Mouse (Mus musculus) adrenal gland, adult 8-10 months (tissue): ENCODE results near the gene Chn2. TPM values are rescaled to one million over a fixed set of nuclear protein-coding genes. Genes with fewer than 3 reads are reported as not detected.
"Not testable (repeated sequence)": the region's sequence is repeated elsewhere in the genome, so short reads cannot be mapped to it uniquely, and the experiment has no call there.

Experiments used
- DNase-seq: peaks from one replicate; pipeline ENCODE4 v3.0.0; 2022
- total RNA-seq, 4 experiments: library from RNA; stranded (reverse); gene quantifications; 2 replicates each; pipeline ENCODE4 v1.2.4; 2022

The Chn2 gene
- total RNA-seq, 4 experiments from 2014 or later: 7.1 to 24.4 (median 16.6) TPM

DNA sequence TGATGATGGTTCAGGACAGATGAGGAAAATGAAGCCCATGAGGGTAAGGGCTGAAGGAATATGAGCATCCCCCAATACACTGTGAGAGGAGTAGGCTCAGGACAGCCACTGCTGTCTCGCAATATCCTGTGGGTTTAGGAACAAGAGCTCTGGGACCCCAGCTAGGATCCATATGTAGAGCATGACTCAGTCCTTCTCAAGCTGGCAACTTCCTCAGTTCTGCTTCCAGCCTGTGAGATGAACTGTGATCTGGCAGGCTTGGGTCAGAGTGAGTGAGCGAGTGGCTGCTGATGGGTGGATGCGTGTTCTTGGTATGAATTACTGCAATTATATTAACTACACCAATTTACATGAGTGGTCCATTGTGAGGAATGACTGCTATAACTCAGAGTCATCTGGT, 121.3 kb downstream of the Chn2 start:
- no peak for DNase-seq

DNA sequence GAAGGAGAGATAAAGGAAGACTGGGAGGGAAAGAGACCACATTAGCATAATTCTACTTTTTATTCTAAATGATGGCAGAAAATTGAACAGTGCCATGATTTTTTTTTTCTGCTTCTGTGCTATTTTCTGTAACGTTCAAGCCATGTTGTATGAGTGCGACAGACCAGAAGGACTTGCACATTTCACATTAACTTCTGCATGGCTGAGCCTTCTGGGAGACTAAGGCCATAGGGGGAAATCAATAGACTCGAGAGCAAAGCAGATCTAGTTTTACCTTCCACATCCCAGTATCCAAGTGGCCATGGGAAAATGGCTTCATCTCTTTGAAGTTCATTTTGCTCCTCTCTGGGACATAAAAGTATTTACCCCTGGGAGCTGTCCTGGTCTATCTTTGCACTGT, 121.9 kb downstream of the Chn2 start:
- DNase-seq: no peak

DNA sequence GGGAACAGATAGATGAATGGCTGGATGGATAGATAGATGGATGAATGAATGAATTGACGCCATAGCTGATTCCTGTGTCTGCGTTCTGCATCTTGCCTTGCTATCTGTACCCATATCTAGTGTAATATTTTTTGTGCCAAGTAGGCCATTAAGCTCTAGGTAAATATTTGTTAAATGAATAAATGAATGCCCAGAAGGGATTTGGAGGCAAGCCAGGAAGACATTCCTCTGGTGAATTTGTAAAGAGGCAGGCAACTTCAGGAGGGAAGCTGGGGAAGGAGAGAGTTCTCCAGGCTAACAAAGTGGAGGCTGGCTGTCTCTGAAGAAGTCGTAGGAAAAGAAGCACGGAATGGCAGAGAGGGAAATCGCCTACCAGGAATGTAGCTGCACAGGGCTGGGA, 123.0 kb downstream of the Chn2 start:
- no peak for DNase-seq

DNA sequence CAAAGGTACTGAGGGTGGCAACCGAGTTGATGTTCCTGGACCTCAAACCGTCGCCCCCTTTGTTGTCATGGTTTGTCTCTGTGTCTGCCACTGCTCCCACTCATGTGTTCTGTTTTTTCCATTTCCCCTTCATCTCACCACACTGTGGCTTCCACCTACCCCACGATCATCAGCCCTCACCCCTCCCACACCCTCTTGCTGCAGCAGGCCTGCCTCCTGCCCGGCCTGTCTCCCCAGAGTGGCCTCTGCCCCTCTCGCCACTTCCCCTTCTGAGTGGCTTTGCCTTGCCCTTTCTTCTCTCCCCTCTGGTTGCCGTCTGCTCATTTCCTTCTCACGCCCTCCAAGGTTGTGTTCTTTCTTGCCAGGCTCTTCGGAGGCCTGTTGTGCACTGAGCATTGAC, 123.4 kb downstream of the Chn2 start:
- peak; percentile 16 for DNase-seq

DNA sequence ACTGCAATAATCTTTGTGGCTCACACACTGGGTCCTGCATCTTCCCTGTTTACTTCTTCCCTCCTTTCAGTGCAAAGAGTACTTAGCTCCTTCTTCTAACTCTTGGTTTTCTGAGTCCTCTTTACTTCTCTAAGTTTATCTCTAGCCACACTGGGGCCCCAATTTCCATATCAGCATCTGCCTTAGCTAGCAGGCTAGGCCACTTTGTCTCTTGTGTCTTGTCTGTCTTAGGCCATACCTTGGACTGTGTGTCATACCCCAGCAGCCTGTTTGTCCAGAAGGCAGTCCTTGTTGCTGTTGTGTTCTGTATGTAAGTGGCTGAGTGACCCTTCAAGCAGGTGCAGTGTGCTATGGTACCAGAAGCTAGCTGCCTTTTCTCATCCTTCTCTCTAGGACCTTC, 124.3 kb downstream of the Chn2 start:
- no peak for DNase-seq

DNA sequence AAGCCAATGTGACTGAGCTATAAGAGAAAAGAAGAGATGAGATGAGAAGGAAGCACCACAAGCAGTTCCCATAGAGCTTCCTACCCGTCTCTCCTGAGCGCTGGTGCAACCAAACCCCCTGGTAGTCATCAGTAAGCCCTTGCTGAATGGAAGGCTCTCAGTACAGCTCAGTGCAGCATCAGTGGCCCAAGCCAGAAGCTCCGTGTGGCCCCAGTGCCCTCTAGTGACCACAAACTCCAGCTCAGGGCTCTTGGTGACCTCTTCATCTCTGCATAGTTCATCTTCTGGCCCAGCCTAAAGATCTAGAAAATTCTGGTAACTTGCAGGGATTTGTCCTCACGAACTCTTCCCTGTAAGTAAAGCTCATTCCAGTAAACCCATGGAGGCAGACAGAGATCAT, 125.4 kb downstream of the Chn2 start:
- peak; percentile 13 for DNase-seq

DNA sequence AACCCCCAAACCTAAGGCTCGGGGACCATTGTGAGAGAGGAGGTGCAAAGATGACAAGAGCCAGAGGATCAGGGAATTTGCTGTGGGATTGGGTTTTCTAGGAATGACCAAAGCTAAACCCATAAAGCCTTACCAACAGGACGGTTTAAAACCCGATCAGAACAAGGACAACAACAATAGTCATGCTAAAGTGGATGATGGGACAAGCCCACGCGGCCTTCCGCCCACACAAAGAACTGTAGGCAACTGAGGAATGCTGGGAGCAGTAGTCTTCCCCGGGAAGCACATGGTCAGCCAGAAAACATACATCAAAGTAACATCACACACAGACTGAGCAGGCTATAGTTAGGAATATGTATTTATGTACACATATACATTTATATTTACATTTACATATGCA, 125.9 kb downstream of the Chn2 start:
- no peak for DNase-seq

DNA sequence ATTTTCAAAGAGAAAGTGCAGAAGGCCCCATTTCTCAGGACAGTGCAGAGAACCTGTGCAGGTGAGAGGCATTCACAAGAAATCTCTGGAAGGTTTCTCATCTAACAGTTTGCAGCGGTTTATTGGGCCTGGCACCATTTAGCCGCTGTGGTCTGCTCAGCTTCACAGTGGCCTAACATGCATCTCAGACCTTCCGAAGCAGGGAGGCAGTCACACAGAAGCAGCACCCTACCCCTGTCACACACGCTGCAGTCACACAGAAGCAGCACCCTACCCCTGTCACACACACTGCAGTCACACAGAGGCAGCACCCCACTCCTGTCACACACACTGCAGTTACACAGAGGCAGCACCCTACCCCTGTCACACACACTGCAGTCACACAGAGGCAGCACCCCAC, 126.5 kb downstream of the Chn2 start:
- no peak for DNase-seq

DNA sequence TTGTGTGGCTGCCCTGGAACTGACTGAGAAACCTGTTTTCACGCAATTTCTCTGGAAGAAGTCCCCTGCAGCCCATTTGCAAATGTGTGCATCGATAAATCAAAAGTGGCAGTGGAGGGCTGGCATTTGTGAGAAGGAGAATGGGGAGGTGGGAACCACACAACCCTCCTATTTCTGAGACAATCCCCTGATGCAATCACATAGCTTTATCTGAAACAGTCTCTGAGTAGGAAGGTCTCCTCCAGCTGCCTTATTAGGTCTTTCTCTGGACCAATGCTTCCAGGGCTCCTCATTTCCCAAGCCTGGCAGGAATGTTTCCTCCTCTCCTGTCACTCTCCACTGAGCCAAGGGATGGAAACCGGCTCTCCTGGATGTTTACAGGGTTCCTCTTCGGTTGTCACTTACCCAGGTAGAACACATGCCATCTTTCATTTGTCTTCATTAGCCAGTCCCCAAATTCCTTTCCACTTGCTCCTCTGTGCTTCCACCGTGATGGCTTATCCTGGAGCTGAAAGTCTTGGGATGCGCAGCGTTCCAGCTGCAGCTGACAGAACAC, 127.7 kb downstream of the Chn2 start:
- no peak for DNase-seq

DNA sequence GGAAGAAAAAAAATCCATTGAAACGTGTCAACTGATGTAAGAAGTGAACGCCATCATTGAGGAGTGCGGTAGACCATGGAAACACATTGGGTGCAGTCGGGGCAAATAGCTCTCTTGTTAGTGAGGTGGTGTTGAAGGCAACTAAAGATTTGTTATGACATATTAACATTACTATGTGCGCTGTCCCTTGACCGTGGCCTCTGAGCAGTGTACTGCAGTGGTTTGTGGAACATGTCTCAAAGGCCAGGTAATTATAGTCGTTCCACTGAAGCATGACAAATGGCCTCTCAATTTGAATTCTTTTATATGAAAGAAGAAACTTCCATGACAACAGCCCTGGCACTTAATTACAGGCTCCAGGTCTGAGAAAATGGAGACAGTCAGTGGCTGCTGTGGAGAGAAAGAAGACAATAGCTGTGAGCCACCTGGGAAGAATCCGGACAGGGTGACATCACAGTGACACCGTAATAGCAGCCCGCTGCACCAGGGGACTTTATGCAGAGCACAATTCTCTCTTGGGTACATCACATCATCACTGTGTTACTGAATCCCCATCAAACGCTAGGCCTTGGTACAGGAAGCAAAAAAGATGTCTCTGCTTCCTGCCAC, 131.0 kb downstream of the Chn2 start:
- no peak for DNase-seq

DNA sequence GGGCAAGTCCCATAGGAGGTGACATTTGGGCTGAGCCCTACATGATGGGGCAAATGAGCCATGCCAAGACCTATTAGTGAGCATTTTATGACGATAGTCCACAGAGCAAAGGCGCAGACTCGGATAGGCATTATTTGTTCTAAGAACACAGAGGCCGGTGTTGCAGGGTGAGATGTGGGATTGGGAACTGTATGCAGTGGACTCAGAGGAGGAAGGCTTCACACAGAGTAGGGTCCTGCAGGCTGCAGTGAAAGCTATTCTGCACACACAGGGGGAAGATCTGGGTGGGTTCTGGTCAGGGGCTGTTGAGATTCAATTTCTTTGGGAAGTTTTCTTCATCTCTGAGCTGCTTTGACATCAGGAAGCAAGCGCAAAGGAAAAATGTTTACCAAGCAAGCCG, 132.0 kb downstream of the Chn2 start:
- DNase-seq: no peak

DNA sequence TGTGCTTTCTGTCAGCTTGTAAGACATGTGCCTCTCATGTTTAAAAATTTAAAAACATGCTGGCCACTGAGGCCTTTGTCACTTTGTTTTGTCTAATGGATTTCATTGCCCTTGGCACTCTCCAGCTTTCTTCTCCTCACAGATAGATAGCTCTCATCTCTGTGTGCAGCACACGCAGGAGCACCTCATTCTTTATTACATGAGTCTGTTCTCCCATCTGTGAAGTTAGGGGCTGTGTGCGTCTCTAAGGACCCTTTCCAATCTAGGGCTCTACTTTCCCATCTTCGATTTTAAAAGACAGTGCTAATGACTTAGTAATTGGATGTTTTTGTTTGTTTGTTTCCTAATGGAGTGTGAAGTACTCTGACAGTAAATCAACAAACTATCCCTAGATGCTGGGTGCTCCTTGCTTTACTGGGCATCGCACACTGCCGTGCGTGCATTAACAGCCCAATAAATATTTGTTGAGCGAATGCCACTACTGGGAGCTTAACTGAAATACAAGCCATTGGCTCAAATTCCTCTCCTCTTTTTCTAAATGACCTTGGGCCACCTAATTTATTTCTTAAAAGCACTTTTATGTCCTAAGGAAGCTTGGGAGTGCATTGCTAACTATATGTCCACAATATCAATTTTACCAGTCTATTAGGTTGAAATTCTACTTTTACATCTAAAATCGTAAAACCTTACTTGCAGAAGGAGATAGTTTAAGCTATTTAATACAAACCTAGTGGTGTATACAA, 136.3 kb downstream of the Chn2 start:
- no peak for DNase-seq

DNA sequence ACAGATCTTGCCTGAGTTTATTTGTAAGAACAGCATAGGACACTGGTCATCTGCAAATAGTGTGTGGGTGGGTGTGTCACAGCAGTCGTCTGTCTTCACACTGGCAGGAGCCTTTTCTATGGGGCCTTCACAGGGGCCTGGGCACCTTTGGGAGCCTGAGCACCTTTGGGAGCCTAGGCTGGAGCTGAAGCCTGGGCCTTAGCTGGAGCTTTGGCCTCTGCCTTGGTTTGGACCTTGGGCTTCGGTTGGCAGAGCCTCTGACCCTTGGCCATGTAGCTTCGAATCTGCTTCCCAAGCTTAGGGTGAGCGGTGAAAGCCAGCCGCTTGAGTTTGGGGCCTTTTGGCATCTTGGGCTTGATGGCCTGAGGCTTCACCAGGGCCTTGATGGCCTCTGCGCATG, 137.7 kb downstream of the Chn2 start:
- DNase-seq: not testable (repeated sequence)

DNA sequence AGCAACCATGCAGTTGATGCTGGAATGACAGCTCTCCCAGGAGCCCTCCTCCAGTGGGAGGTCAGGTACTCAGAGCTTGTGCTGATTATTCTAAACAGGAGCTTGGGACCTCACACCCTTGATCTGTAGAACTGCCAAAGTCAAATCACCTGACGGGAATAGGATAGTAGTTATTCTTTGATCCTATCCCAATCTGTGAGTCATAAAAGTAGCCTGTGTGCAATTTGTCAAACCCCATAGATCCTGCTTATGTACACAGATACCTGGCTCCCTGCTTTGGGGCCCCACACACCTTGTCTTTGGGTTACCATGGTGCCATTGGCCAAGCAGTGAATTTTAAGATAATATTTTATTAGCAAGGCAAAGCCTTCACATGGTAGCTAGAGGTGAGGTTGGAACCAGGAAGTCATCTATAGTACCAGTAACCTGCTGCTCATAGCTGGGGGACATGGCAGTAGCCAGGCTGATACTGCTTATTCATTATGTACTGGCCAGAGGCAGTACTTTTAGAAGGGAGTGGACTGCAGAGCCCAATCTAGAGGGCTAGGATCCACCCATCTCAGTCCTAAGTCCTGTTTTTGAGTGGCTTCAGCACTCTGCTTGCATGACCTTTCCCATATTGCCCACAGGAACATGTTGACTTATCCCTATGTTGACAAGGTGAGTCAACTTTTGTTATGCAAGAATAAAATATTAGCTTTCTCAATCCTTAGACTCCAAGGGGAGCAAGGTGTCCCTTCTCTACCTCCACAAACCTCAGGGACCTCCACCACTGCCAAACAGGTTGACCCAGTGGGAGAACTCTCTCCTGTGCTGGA, 139.9 kb downstream of the Chn2 start:
- no peak for DNase-seq

DNA sequence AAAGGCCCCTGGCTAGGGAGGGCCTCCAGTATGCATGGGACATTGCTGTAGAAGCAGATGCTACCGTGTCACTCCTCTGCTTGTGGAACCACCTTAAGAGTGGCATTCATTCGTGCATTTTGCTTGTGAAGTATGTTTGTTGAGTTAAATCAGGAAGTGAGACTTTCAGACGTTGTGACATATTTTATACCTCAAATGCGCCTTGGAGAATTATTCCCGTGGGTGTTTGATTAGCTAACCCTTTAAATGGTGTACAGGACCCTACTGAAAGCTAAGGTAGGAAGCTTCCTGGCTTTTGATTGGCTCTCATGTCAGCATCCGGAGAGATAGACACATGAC, 140.5 kb downstream of the Chn2 start:
- no peak for DNase-seq

DNA sequence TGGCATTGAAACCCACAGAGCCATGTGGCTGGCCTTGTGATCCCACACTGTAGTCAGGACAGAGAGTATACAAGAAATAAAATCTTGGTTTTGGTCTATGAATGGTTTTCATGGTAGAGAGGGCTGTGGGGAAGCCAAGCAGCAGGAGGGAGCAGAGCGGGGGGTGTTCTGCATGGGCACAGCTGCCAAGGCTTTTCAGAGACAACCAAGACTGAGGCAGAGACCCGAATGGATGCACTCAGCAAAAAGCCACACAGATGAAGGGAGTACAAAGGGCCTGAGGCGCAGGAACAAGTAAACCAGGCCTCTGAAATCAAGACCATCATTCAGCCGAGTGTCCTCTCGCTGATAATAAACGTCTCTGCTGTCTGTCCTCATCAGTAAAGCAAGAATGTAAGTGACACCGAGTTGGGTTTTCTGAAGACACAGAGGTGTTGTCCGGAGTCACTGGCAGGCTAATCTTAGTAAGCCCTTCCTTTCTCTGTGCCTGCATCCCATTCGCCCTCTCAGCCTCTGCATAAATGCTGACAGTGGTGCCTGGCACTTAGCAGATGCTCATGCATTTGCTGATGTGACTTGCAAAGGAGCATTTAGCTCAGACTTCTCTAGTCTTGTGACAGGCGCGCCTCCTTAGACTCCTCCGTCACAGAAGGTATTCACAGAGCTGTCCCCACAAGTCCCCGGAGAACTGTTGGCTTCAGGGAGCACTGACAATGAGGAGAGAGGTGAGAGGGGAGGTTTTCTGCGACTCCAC, 144.6 kb downstream of the Chn2 start:
- no peak for DNase-seq

DNA sequence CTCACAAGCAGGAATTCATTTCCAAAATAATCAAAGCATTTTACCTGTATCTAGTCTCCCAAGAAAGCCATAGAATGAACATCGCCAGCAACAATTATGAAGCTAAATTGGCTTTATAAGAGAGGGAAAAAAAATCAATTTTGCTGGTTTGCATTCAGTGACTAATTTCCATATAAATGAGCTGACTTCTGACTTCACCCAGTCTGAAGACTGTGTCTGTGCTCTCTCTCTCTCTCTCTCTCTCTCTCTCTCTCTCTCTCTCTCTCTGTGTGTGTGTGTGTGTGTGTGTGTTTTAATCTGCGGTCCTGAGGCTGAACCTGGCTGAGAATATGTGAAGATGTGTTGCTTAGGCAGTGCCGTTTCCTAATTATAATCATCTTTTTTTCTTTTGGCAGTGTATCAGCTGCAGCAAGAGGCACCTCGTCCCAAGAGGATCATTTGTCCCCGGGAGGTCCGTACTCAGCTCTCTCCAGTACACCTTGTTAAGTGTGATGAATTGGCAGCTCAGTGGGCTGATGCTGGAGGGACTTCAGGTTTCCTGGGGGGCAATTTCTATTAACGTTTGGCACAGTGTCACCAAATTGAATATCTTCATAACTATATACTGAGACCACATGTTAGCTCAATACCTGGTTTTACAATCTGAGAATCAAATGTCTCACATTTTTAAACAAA, 154.4 kb downstream of the Chn2 start:
- no peak for DNase-seq

DNA sequence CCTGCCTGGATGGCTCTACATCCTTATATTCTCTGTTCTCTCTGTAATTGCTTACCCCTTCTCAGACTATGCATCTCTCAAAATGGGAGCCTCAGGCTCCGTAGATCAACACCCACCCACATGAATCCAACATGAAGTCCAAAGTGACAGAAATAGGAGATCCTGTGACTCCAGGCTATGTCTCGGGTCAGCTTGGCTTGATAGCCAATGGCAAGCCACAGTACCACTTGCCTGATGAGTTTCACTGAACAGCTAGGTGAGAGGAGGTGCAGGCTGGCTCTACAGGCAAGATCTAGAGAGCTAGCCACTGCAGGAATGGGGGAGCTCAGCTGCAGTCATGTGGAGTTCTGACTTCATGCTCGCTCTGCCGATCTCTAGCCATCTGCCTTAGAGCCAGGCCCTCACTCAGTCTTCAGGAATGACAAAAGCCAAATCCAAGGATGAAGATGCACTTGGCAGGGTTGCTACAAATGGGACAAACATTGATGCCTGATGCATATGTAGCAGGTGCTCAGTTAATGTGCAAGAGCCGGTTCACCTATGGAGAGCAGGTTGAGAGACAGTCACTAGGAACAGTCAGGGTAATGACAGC, 158.6 kb downstream of the Chn2 start:
- no peak for DNase-seq

DNA sequence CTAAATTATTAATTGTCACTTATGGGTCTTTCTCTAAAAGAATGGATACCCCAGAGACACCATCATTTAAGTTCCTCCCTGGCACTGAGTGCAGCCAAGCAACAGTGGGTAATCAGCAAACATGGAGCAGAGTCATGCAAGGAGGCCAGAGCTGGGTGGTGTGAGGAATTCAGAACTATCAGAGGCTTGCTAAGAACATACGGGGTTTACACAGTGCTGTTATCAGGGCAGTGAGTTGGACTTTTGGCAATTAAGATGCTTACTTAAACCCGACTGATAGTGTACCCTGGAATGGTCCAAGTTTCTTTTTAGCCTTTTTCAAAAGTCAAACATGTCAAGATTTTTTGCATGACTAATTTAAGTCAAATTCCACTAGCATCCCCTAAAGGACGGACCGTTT, 160.2 kb downstream of the Chn2 start:
- no peak for DNase-seq

DNA sequence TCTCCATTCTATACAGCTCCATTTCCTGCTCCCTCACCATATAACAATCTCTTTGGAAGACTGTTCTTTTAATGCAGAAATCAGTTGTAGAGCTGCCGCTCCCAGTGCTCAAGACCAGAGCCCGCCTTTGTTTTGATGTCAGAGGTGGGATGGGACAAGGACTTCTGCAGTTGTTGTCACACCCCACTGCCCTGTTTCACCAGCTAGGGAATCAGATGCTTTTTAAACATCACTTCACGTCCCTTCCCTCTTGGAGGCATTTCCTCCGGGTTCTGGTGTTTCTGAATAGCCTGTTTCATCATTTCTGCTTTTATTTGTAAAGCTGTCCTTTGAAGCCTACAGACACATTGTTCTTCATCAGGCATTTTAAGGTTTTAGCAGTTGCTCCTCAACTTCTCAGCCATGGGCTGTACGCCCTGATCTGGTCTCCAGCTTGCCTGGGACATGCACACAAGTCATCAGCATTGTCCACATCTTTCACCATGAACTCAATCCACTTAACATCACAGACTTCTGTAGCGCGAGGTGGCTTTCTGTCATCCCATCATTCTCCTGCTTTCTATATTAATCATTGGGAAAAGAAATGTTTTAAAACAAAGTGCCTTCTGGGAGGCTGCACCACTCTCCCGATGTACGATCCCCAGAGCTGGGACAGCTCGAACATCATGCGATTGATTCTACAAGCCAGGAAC, 160.8 kb downstream of the Chn2 start:
- DNase-seq: no peak
